Mouse (Mus musculus): ENCODE data around the gene Egfr.

Egfr gene

DNA sequence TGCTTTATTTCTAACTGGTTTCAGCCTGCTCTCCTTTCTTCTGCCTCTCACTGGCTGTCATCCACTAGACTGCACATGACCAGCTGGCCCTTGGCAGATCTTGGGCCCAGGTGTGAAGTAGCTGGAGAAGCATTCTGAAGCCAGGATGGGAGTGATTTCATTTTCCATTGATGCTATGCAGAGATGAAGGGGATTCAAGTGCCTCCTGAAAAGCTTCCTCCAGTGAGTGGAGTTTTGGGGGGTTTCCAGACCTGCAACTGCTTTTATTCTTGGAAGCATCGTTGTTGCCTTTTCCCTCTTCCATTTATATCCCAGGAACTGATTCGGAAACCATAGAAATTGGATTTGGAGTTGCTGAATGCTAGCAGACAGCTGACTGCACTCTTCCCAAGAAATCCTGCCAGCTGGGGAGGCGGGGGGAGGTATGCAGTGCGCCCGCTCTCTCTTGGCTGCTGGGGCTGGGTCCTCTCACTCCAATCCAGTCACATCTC lies 80.0 kb downstream of the Egfr start:
- no peak for DNase-seq

DNA sequence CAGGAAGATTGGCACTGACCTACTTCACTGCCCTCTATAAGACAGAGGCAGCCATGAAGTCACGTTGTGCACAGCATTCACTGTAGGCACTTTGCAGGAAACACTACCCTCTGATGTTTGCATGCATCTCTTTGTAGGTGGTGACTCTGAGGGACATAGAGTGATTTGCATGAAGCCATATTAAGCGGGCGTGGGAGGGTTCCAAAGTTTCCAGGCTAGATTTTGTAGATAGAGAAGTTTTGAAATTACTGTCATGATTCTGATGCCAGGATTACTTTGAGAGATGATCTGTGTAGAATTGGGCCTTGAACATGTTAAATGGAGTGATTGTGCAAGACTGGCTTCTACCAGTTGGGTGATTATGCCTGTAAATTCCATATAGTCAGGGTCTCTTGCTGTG lies 86.8 kb downstream of the Egfr start:
- no peak for DNase-seq

GRCm38 (mm10) chr11:16842924-16843323 lies 90.9 kb downstream of the Egfr start:
- no peak for DNase-seq

DNA sequence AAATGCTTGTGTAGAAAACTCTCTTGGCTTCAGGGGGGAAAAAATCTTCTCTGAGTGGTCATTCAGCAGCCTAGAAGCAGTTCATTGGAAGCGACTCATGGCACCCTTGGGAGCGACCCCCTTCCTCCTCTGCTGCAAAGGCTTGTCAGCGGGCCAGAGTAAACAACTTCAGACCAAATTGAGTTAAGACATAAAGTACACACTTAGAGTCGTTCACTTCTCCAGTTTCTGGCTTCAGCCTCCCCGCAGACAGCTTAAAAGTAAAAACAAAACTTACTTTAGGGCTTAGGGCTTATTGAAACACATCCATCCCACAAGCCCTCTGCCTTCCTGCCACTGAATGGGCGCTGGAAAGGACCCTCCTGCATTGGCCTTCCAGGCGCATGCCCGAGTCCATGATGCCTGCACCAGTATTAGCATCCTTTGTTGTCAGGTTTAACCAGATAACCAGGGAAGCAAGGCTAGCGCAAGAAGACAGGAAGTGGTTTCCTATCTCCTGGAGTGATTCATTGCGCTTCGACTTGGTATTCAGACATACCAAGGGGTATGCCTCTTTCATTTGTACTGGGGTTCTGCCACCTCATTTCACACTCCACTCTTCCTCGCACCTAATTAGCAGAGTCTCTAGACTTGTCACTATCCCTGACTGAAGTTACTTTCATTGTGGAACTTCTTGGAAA lies 92.0 kb downstream of the Egfr start:
- DNase-seq = no peak

- no peak for DNase-seq
These were observed 96.9 kb downstream of the Egfr start for GRCm38 (mm10) chr11:16848881-16849280.

DNA sequence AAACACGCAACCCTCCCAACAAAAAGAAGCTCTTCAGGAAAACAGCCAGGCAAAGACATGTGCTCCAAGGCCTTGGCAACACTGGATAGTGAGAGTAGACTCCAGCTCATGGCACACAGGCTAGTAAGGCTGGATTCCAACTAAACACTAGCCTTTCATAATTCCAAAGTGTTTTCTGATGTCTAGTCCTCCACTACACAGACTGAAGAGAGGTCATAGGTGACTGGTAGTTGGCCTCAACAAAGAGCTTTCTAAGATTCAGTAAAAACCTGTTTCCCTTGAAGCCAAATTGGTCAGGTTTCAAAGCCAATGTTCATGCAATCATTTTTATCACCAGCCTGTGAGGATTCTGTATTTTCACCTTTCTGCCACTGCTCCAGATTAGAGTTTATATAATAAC lies 99.4 kb downstream of the Egfr start:
- no peak for DNase-seq

DNA sequence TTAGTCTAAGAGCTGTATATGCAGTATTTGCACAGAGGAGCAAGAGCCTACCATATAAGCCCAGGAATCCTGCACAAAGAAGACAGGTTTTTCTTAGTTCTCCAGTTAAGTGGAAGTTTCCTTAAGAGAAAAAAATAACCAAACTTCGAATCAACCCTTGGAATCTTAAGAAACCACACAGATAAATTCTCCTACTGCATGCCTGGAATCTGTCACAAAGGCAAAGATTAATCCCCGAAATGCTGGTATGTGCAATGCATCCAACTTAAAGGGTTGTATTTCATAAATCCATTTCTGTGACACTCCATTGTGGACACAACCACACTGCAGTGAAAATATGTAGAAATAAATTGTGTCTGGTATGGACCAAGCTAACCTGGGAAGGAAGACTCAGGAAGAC lies 102.1 kb downstream of the Egfr start:
- DNase-seq = no peak

DNA sequence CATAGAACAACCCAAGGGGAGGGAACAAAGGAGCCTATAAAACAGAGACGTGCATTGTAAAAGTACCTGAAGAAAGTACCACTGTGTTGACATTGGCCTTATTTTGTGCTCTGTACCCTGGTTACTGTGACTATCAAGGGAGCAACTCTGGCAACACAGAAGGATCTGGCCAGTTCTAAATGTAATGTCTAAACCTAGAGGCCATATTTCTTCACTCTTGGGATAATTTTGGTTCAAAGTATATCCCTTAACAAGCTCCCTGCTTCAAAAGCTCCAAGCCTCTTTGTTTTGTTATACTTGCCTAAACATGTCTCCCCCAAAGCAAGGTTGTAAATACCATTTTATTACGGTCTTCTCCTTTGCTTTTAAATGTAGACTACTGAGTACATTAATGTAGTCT lies 105.3 kb downstream of the Egfr start:
- DNase-seq = no peak

GRCm38 (mm10) chr11:16861037-16861436 lies 109.0 kb downstream of the Egfr start:
- DNase-seq = no peak

- DNase-seq = no peak
These were observed 111.5 kb downstream of the Egfr start for GRCm38 (mm10) chr11:16863547-16863946.

- DNase-seq = no peak
These were observed 113.1 kb downstream of the Egfr start for GRCm38 (mm10) chr11:16864980-16865561.

- no peak for DNase-seq
These were observed 116.0 kb downstream of the Egfr start for GRCm38 (mm10) chr11:16868051-16868450.

DNA sequence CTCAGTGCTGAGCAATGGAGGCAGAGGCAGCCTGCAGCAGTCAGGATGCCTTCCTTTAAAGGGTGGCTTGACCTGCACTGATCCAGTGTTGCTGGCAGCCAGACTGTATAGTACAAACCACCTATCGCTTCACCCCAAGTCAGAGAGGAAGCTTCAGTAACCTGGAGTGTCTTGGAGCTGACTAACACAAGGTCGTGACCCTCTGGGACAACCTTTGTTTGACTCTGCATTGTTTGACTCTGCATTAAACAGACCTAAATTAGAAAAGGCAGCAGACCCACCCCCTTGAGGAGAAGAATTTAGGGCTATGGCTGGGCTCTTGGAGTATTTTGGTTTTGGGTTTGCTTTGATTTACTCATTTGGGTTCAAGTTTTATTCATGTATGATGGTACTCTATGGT lies 117.5 kb downstream of the Egfr start:
- no peak for DNase-seq

DNA sequence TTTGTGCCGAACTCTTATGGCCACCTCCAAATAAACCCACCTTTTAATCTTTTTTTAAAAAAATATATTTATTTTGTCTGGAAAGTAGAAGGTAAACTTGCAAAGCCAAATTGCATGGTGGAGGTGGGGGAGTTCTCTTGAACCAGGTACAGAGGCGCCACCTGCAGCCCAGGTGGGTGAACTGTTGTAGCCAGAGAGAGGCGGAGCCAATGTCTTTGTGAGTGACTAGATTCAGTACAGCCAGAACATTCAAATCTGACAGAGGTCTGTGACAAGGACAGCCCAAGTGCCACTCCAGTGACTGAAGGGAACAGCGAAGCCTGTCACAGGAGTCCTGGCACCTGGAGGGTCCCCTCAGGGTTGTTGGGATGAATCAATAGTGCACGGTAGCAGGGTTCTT lies 119.1 kb downstream of the Egfr start:
- peak; percentile 76 for DNase-seq

GRCm38 (mm10) chr11:16877676-16878378 lies 125.8 kb downstream of the Egfr start:
- DNase-seq = no peak

- no peak for DNase-seq
These were observed 129.9 kb downstream of the Egfr start for GRCm38 (mm10) chr11:16881932-16882331.

DNA sequence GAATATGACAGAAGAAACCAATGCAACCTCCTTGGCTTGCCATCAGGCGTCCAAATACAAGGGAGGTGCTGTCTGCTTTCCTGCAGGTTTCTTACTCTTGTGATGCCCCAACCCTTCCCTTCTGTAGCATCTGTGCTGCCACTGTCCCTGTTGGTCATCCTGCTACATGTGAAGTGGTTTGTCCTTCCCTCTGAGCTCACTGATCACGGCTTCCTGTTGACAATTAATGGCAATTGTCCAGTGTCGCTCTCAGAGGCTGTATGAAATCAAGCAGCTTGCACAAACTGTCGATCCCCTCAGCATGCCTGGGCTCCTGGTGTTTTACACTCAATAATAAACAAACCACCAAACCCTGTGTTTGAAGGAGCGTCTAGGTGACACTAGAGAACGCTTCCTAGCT lies 134.1 kb downstream of the Egfr start:
- no peak for DNase-seq

GRCm38 (mm10) chr11:16888086-16888485 lies 136.1 kb downstream of the Egfr start:
- DNase-seq = no peak

DNA sequence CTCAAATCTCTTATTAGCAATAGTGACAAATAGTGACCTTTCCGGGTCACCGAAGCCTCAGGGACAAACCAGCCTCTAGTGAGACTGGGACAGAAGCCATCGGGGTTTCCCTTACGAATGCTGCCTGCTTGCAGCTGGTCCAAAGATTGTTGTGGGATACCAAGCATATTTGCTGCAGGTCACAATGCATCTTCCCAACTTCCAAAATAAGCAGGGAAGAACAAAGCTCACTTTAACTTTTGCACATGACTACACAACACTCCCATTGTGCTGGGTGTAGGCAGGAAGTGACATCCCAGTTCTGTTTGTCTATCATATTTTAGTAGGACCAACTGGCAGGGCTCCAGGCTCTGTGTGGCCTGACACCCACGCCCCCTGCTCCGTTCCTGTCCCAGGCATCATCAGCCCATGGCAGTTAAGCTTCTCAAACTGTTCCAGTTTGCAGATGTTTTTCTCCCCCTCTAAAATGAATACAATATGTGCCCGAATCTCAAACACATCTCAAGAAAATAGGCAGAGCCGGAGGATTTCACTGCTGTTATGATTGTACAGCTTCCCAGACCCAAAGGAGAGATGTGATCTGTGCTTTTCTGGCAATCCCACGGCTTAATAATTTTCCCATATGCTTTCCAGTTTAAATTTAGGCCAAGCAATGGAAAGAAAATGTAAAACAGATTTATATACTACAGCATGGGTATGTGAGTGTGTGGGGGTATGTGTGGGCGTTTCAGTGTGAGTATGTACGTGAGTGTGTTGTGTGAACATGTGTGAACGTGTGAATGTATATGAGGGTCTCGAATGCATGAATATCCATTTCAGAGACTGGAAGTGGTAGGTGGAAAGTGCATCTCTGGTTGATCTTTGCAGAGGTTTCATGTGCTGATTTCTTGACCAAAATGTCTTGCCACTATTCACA lies 143.7 kb downstream of the Egfr start:
- DNase-seq = no peak

DNA sequence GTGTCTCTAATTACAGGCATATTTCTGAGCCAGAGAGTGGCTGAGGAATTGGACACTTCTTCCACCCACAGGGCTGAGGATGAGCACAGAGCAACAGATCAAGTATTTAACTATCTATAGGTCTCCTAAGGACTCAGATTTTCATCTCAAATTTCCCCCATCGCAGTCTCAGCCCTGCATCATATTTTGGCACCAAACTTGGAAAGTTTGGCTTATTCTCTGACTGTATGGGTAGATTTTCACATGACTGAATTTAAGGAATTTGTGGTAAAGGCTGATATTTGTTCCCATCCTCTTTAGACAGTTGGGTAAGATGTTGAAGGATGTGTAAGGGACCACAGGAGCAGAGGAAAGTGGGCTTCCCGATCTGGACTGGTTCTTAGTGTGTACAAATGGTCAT lies 145.7 kb downstream of the Egfr start:
- DNase-seq = no peak

- no peak for DNase-seq
These were observed 148.2 kb downstream of the Egfr start for GRCm38 (mm10) chr11:16900182-16900581.

- DNase-seq = no peak
These were observed 148.8 kb downstream of the Egfr start for GRCm38 (mm10) chr11:16900653-16901416.

Data from thymus, postnatal 4 days (tissue).